Comparison of ENCODE assay signal across 20 mouse cellular contexts in genomic region chr2:5398043-5398442, GRCm38 (mm10).
DNase-seq lines count a peak whose midpoint lies in the region; ATAC-seq lines count a peak whose summit lies in the region.
"Had no signal": no experiment of that assay in that cellular context is flagged by ENCODE, and none has a peak within 500 bp of the region (broad histone marks: within the 10 kb centered on the region; RNA-seq: fewer than 3 reads in every experiment).

No protein-coding gene starts in this region.

- ATAC-seq in heart, embryonic 16.5 days (replicated peaks; ENCODE audit: extremely low read depth, insufficient read depth, low FRiP score), result 0 out of 2 replicates have a peak, but pooled peaks have one; percentile 41
- ATAC-seq in neural tube, embryonic 13.5 days (ENCODE audit: low read depth), result peak; percentile 46; the same call in 1 of the 2 replicates
- no peak for ATAC-seq in frontal cortex, adult (ENCODE audit: low TSS enrichment)

- H3K4me3 ChIP-seq in heart, embryonic 16.5 days (ENCODE audit: low read length), result no peak overlapping the region
- no peak overlapping the region for H3K4me3 ChIP-seq in neural tube, embryonic 13.5 days
- H3K4me3 ChIP-seq: heart, embryonic 15.5 days; limb, embryonic 13.5 days had no signal

- H3K27me3 ChIP-seq in heart, embryonic 16.5 days (ENCODE audit: control insufficient read depth, insufficient read depth, low read length), result no peaks in the 10 kb centered on the region
- 0 out of 2 replicates have a peak, but pooled peaks cover 5% of the 10 kb centered on the region for H3K27me3 ChIP-seq in neural tube, embryonic 13.5 days
- H3K27me3 ChIP-seq: heart, embryonic 15.5 days; limb, embryonic 13.5 days had no signal

- intact Hi-C loops in gastrocnemius, postnatal 36 days (cut with DNase I), result no loop called here

- no peak overlapping the region for H3K4me2 ChIP-seq in heart, embryonic 16.5 days (ENCODE audit: low read depth, low read length)
- no peak overlapping the region for H3K4me2 ChIP-seq in neural tube, embryonic 13.5 days
- H3K4me2 ChIP-seq: heart, embryonic 15.5 days; limb, embryonic 13.5 days had no signal

- no peaks in the 10 kb centered on the region for H3K36me3 ChIP-seq in heart, embryonic 16.5 days (ENCODE audit: control insufficient read depth, insufficient read depth)
- H3K36me3 ChIP-seq in neural tube, embryonic 13.5 days, result no peaks in the 10 kb centered on the region
- H3K36me3 ChIP-seq: G1E; heart, embryonic 15.5 days; limb, embryonic 13.5 days had no signal

- 69% methylated on average over 6 of the region's 6 CpGs for WGBS in heart, embryonic 16.5 days
- 45% methylated on average over 6 of the region's 6 CpGs for WGBS in neural tube, embryonic 13.5 days

- DNase-seq in heart, postnatal 4 days, result no peak
- DNase-seq in neural tube, embryonic 10.5 days (ENCODE audit: extremely low spot score, low spot score), result no peak
- DNase-seq in forelimb bud, embryonic 11.5 days (ENCODE audit: low read depth, low spot score), result peak; percentile 33
- DNase-seq in retina, postnatal 1 day, result peak; percentile 91
- DNase-seq in gastrocnemius, postnatal 36 days, result no peak
- DNase-seq: adrenal gland, postnatal 14 days; cerebellum, adult 18-20 months; cerebellum, postnatal 25 days; embryo, embryonic 11 days; gastrocnemius, postnatal 25 days; kidney, adult 11 months; right cerebral cortex, postnatal 14 days; spleen, adult 18-20 months had no signal

- H3K4me1 ChIP-seq in heart, embryonic 16.5 days (ENCODE audit: control insufficient read depth, insufficient read depth, low read length), result no peaks in the 10 kb centered on the region
- peaks cover 23% of the 10 kb centered on the region for H3K4me1 ChIP-seq in neural tube, embryonic 13.5 days (replicated peaks)
- H3K4me1 ChIP-seq: heart, embryonic 15.5 days; limb, embryonic 13.5 days had no signal

- no peak overlapping the region for H3K27ac ChIP-seq in heart, embryonic 16.5 days (ENCODE audit: low read length)
- peak overlapping the region; percentile 65 for H3K27ac ChIP-seq in neural tube, embryonic 13.5 days (replicated peaks)
- H3K27ac ChIP-seq: heart, embryonic 15.5 days; limb, embryonic 13.5 days; liver, embryonic 14.5 days had no signal

- no peak overlapping the region for H3K9ac ChIP-seq in heart, embryonic 16.5 days (ENCODE audit: low read length)
- no peak overlapping the region for H3K9ac ChIP-seq in neural tube, embryonic 13.5 days
- H3K9ac ChIP-seq: heart, embryonic 15.5 days; limb, embryonic 13.5 days; liver, embryonic 14.5 days had no signal

- no peaks in the 10 kb centered on the region for H3K9me3 ChIP-seq in heart, embryonic 16.5 days (replicated peaks; ENCODE audit: control insufficient read depth, low read length)
- H3K9me3 ChIP-seq in neural tube, embryonic 13.5 days, result no peaks in the 10 kb centered on the region
- H3K9me3 ChIP-seq: G1E; heart, embryonic 15.5 days; limb, embryonic 13.5 days had no signal

Comparison
In these comparisons a context has a peak if more than half of its experiments do, and no peak if none do; other contexts are left out.
1. DNase-seq: peak in forelimb bud, embryonic 11.5 days (single experiment) and retina, postnatal 1 day (single experiment); none in heart, postnatal 4 days (single experiment), neural tube, embryonic 10.5 days (single experiment) and gastrocnemius, postnatal 36 days (0 of 2).